Comparison of ENCODE assay signal across 8 mouse cellular contexts in the genomic region with DNA sequence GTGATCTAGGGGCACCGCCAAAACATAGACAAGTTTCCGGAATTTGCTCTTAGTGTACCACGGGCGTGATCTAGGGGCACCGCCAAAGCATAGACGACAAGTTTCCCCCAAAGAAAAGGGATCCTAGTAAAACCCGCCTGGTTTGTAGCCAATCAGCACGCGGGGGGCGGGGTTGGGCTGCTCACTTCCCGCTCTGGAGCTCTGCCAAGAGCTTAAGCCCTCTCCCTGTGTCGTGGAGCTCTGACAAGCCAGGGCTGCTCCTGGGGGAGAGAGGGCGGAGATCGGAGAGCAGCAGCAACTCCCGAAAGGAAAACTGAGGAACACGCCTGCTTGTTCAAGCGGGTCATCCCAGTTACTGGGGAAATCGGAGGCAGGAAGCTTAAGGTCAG. TPM values are rescaled to one million over a fixed set of nuclear protein-coding genes. Genes with fewer than 3 reads are reported as not detected.
DNase-seq lines count a peak whose midpoint lies in the region.

No protein-coding gene starts in this region.

- peak; percentile 96 for DNase-seq in ZHBTc4 (ENCODE audit: low read depth, low spot score)
- DNase-seq in cerebellum, postnatal 4 days (ENCODE audit: low spot score in 2 of 2) = peak; percentile 83 to 93
- DNase-seq in gastrocnemius, postnatal 10 days = peak; percentile 90
- peak; percentile 88 for DNase-seq in induced T-regulatory cell, adult 2 months (ENCODE audit: low read depth)
- DNase-seq in left cerebral cortex, postnatal 25 days (ENCODE audit: low spot score in 2 of 2) = peak; percentile 67 to 75
- peak; percentile 93 for DNase-seq in mesoderm, embryonic 11.5 days (ENCODE audit: low read depth, low spot score)
- peak; percentile 68 for DNase-seq in right cerebral cortex, postnatal 25 days
- peak; percentile 92 to 95 for DNase-seq in urinary bladder, postnatal 4 days (ENCODE audit: low spot score in 2 of 2)

- intact Hi-C loops in left cerebral cortex, postnatal 25 days (cut with DNase I) = no loop called here

RNA-seq across cellular contexts. Expression of gene Banp, which starts 1.8 kb away (rescaled TPM):
- 10 to 100 TPM in 1 of 2 experiments, 1 to 10 TPM in 1; 6.0 to 11.1 TPM for total RNA-seq in gastrocnemius, postnatal 10 days (2021)
- 10 to 100 TPM; 36.5 to 58.6 TPM for total RNA-seq in left cerebral cortex, postnatal 25 days (2021)

RNA-seq across cellular contexts. Expression of gene Car5a, which starts 3.0 kb away (rescaled TPM):
- not detected for total RNA-seq in gastrocnemius, postnatal 10 days (2021)
- total RNA-seq in left cerebral cortex, postnatal 25 days (2021) = not detected

RNA-seq across cellular contexts. Expression of gene Slc7a5, which starts 40.3 kb away (rescaled TPM):
- total RNA-seq in gastrocnemius, postnatal 10 days (2021) = 10 to 100 TPM in 1 of 2 experiments, 1 to 10 TPM in 1; 8.1 to 10.7 TPM
- 10 to 100 TPM; 65.8 to 76.2 TPM for total RNA-seq in left cerebral cortex, postnatal 25 days (2021)

Comparison
In these comparisons a context has a peak if more than half of its experiments do, and no peak if none do; other contexts are left out.
1. Peak in every context shown above with its lines: DNase-seq.
2. RNA of gene Slc7a5, which starts 40.3 kb away (total RNA-seq): 65.8 to 76.2 TPM in left cerebral cortex, postnatal 25 days; 8.1 to 10.7 TPM in gastrocnemius, postnatal 10 days; every median in the first group is over 4 times any median in the second.